Comparison of ENCODE assay signal across 21 mouse cellular contexts in genomic region chrX:73486920-73487319, GRCm38 (mm10). TPM values are rescaled to one million over a fixed set of nuclear protein-coding genes. Genes with fewer than 3 reads are reported as not detected.
DNase-seq lines count a peak whose midpoint lies in the region; TF ChIP-seq lines count a peak whose summit lies in the region.
"Had no signal": no experiment of that assay in that cellular context is flagged by ENCODE, and none has a peak within 500 bp of the region (broad histone marks: within the 10 kb centered on the region; RNA-seq: fewer than 3 reads in every experiment).

No protein-coding gene starts in this region.

- no peak for TF ChIP-seq CTCF in layer of hippocampus, adult 2 months (conservative IDR thresholded peaks at IDR 0.05)
- TF ChIP-seq CTCF in kidney, adult 2 months (conservative IDR thresholded peaks at IDR 0.05; ENCODE audit: insufficient read depth, insufficient read length, low read depth, low read length) = no peak

- DNase-seq in cerebellum, postnatal 14 days = peak; percentile 41 to 45
- no peak for DNase-seq in cerebellum, adult 18-20 months
- peak; percentile 18 for DNase-seq in layer of hippocampus, adult 9-11 months
- DNase-seq in layer of hippocampus, adult 2 months (ENCODE audit: low spot score in 2 of 2) = no peak
- peak; percentile 20 for DNase-seq in ovary, postnatal 36 days (ENCODE audit: low spot score)
- DNase-seq in ovary, postnatal 10 days (ENCODE audit: low spot score) = no peak
- peak; percentile 54 for DNase-seq in skeletal muscle tissue, adult 2 months (ENCODE audit: low read depth, low spot score)
- DNase-seq in kidney, adult 2 months = no peak
- DNase-seq: cerebellum, adult 9-11 months; lung, postnatal 14 days; thymus, postnatal 14 days had no signal

- H3K27me3 ChIP-seq in kidney, adult 2 months (replicated peaks; ENCODE audit: control insufficient read depth, insufficient read depth, low read length) = no peaks in the 10 kb centered on the region
- H3K27me3 ChIP-seq: neural tube, embryonic 12.5 days had no signal

- no peak overlapping the region for H3K27ac ChIP-seq in layer of hippocampus, adult 2 months
- H3K27ac ChIP-seq in kidney, adult 2 months (ENCODE audit: insufficient read depth, low read depth, low read length) = no peak overlapping the region
- H3K27ac ChIP-seq: embryonic facial prominence, embryonic 12.5 days; kidney, postnatal 0 days; limb, embryonic 12.5 days; midbrain, embryonic 12.5 days; neural tube, embryonic 12.5 days had no signal

- 57% methylated on average over 5 of the region's 5 CpGs for WGBS in kidney, adult 2 months

- H3K36me3 ChIP-seq in kidney, adult 2 months (ENCODE audit: control insufficient read depth, insufficient read depth, low read length) = no peaks in the 10 kb centered on the region
- H3K36me3 ChIP-seq: embryonic facial prominence, embryonic 12.5 days; G1E; limb, embryonic 12.5 days; midbrain, embryonic 12.5 days; neural tube, embryonic 12.5 days had no signal

- TF ChIP-seq POLR2A in kidney, adult 2 months (IDR thresholded peaks at IDR 0.05; ENCODE audit: low read depth, low read length) = no peak

- H3K4me1 ChIP-seq in kidney, adult 2 months (ENCODE audit: control insufficient read depth, insufficient read depth, low read length) = no peaks in the 10 kb centered on the region
- H3K4me1 ChIP-seq: midbrain, embryonic 12.5 days; neural tube, embryonic 12.5 days had no signal

- no peak overlapping the region for H3K4me3 ChIP-seq in layer of hippocampus, adult 2 months
- no peak overlapping the region for H3K4me3 ChIP-seq in kidney, adult 2 months (ENCODE audit: insufficient read depth, low read depth, low read length)
- H3K4me3 ChIP-seq: embryonic facial prominence, embryonic 12.5 days; limb, embryonic 12.5 days; midbrain, embryonic 12.5 days; neural tube, embryonic 12.5 days had no signal

RNA-seq across cellular contexts. Expression of gene Bgn, which starts 3.5 kb away (rescaled TPM):
- total RNA-seq in layer of hippocampus, adult 2 months (2021) = 10 to 100 TPM; 15.9 to 19.3 TPM
- polyA plus RNA-seq in kidney, adult 2 months (2012; rRNA removed) = 277 and 333 TPM in 2 replicates
- total RNA-seq: G1E had no signal
- polyA plus RNA-seq: G1E had no signal

RNA-seq across cellular contexts. Expression of gene Atp2b3, which starts 16.0 kb away (rescaled TPM):
- 100 to 1,000 TPM; 156 to 158 TPM for total RNA-seq in layer of hippocampus, adult 2 months (2021)
- polyA plus RNA-seq in kidney, adult 2 months (2012; rRNA removed) = 0.11 and 0.13 TPM in 2 replicates
- total RNA-seq: G1E had no signal
- polyA plus RNA-seq: C2C12, G1E had no signal

RNA-seq across cellular contexts. Expression of gene Haus7, which starts 28.1 kb away (rescaled TPM):
- total RNA-seq in layer of hippocampus, adult 2 months (2021) = 10 to 100 TPM in 1 of 2 experiments, 1 to 10 TPM in 1; 8.1 to 11.1 TPM
- polyA plus RNA-seq in kidney, adult 2 months (2012; rRNA removed) = 12.9 and 13.8 TPM in 2 replicates

RNA-seq across cellular contexts. Expression of gene Trex2, which starts 51.8 kb away (rescaled TPM):
- total RNA-seq in layer of hippocampus, adult 2 months (2021) = not detected
- not detected in 2 replicates for polyA plus RNA-seq in kidney, adult 2 months (2012; rRNA removed)
- total RNA-seq: G1E; heart, adult 8-10 months; layer of hippocampus, postnatal 25 days had no signal
- polyA plus RNA-seq: C2C12; embryonic facial prominence, embryonic 12.5 days; G1E; limb, embryonic 12.5 days; midbrain, embryonic 12.5 days; neural tube, embryonic 12.5 days; stomach, embryonic 14.5 days had no signal

Comparison
In these comparisons a context has a peak if more than half of its experiments do, and no peak if none do; other contexts are left out.
1. DNase-seq: peak in cerebellum, postnatal 14 days (2 of 2), layer of hippocampus, adult 9-11 months (single experiment), ovary, postnatal 36 days (single experiment) and skeletal muscle tissue, adult 2 months (single experiment); none in cerebellum, adult 18-20 months (0 of 2), layer of hippocampus, adult 2 months (0 of 2), ovary, postnatal 10 days (single experiment) and kidney, adult 2 months (single experiment).